Mouse (Mus musculus) spleen, adult 12 weeks (tissue): Measurements from ENCODE around the gene Uchl1.

Experiments
- DNase-seq: peaks from one replicate; pipeline ENCODE4 v3.0.0; 2022; ENCODE audit warnings: low spot score

Uchl1 gene

DNA sequence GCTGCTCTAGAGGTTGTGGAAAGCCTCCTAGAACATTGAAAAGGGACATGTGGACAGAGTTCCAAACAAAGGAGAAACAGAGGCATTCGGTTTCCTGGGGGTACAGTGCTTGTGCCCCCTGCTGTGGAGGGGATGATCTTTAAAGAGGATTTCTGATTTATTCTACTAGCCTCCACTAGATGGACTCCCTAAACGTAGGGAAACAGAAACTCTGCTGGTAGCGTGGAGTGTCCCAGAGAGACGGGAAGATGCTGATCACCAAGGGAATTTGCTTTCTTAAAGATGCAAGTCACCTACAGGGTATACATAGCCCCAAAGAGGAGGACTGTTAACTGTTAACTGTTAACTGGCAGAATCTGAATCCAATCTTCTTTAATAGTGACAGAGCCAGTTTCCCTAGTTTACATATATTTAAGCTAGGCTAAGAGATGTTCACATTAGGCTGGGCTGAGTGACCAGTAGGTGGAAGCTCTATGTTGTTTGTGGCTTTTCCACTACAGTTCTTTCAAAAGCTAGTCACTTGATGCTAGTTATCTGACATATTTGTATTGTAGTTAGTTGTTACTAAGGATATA lies 34.6 kb downstream of the Uchl1 start:
- no peak for DNase-seq

DNA sequence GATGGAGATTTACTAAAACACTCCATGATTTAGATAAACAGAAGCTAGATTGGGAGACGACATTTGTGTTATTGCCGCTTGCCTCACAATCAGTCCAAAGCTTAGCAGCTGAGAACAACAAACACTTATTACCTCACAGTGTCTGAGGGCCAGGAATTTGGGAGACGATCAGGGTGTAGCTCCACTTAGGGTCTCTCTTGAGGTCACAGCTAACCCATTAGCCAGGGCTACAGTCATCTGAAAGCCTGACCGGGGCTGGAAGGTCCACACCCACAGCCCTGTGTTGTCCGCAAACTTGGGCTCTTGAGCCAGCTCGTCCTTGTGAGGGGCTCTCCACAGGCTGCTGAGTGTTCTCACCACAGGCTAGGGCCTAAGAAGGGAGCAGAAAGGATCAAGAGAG lies 36.9 kb downstream of the Uchl1 start:
- no peak for DNase-seq

DNA sequence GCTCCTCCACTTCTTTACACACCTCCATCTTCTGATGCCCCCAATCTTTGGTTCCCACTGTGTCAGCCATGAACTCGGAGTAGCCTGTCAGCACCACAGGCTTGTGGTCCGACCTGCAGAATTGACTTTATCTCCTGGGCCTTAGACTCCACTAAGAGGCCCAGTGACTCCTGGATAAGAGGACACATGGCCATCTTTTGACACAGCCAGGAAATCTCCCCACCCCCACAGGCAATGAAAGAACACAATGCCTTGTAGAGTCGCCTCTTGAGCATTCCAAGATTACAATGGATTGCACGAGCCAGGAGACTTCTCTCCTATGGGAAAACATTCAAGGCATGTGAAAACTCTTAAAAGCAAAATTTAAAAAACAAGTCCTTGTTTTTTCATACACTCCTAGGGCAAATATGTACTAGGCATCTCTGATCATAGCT lies 39.6 kb downstream of the Uchl1 start:
- no peak for DNase-seq

DNA sequence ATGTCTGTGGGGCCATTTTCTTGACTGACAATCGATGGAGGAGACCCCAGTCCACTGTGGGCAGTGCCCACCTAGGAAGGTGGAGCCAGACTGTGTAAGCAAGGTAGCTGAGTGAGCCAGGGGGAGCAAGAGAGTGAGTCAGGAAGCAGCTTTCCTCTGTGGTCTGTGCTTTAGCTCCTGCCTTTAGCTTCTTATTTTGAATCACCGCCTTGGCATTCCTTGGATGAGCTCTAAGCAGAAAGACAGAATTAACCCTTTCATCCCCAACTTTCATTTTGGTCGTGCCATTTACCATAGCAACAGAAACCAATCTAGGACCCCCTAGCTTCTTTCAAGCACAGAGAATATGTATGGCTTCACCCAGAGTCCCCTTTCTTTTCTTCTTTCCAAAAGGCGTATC lies 42.0 kb downstream of the Uchl1 start:
- DNase-seq: no peak

DNA sequence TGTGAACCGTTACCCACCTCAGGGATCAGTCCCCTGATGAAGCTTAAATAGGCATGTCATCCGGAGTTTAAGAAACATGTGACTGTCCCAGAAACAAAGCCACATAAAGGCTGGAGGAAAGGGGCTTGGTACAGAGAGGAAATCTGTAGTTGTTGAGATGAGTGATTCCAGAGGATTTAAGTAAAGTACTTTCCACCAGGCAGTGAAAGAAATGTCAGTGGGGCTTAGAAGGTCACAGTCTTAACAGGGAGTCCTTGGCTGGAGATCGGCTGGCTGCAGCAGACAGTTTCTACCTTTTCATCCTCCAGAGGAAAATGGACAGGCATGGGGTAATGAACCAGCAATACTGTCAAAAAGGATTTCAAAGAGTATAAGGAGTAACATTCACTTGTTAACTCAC lies 42.5 kb downstream of the Uchl1 start:
- DNase-seq: no peak

DNA sequence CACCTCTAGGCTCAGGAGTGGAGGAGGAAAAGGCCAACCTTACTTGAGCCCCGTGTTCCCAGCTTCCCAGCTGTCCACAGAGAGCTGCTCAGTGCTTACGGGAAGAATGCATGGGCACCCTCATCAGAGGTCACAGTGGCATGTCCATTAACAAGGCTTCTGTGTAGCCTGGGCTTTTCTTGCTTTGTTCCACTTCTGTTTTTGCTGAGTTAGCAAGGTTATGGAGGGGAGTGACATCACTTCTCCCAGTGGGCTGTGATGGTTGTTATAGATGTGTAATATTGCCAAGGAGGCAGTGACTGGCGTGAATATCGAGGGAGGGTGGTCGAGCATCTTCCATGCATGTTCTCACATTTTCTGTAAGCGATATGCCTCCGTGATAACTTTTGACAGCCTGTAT lies 43.0 kb downstream of the Uchl1 start:
- no peak for DNase-seq

DNA sequence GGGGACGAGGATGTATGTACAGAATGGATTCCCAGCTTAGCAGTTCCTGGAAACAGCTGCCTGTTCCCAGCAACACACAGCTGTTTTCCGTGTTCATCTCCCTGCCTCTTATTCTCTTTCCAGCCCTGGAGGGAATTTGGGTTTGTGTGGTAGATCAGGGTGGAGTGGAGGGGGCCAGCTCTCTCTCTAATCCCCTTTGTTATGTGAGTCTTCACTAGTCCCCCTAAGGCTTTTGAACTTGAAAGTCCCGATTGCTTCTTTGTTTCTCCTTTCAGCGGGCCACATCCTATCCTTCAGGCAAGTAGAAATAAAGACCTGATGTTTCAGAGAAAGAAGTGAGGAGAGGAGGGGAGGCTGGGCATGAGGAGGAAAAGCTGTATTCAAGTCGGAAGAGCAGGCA lies 45.0 kb downstream of the Uchl1 start:
- no peak for DNase-seq

DNA sequence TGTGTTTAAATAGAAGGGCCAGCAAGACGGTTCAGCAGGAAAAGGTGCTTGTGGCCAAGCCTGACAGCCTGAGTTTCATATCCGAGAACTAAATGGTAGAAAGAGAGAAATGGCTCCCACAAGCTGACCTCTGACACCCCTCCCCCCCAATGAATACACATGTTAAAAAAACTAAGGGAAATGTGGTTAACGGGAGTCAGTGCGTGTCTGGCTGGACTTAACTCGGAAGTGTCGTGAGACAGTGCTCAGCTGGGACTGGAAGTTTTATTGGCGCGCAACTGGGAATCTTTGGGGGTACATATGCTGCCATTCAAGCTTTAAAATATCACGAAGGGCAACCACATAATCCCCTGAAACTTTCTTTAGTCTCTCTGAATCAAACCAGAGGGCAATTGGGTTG lies 46.7 kb downstream of the Uchl1 start:
- DNase-seq: no peak

DNA sequence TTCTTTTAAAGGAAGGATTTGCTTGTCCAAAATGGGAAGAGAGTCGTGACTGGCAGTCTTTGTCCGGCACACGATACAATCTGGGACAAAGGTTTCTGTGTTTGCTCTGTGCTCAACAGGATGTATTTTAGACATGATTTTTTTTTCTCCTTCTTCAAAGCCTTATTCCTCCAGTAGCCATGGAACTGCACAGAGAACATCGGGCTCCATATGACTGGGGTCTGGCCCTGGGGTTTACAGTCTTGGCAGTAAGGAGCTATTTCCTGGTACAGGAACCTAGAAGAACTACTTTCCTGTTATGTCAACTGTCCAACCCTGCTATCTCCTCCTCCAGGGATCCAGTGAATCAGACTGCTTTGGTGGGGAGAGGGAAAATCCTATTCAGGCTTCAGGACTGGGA lies 47.1 kb downstream of the Uchl1 start:
- DNase-seq: no peak

DNA sequence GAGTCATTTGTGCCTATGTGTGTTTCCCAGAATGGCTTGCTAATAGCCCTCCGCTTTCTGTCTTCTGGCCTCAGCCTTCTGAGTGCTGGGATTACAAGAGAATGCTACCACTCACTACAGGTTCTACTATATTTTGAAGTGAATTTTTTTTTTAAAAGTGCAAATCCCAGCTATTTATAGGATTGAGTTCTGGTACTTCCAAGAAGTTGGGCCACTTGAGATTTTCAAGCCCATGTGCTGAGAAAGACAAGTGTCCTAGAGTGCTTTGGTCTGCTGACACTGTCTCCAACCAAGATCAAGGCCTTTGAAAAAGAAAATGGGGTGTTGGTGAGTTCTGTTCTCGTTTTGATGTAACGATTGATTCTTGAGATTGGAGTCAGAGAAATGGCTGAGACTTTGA lies 47.7 kb downstream of the Uchl1 start:
- DNase-seq: no peak

DNA sequence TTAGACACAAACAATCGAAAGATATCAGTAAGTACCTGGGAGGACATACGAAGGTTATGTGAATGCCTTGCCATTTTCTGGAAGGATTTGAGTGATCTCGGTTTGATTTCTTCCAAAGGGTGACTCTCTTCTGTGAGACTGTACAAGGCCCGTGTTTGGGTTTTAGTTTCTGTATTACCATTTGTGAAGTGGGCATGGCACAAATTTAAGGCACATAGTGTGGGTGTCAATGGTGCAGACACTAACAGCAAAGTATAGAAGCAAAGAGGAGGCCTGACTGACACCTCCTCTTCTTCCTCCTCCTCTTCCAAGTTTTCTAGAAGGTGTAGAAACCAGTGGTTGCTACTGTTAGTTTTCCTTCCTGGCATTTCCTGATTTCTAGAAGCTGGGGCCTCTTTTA lies 53.4 kb downstream of the Uchl1 start:
- DNase-seq: no peak

DNA sequence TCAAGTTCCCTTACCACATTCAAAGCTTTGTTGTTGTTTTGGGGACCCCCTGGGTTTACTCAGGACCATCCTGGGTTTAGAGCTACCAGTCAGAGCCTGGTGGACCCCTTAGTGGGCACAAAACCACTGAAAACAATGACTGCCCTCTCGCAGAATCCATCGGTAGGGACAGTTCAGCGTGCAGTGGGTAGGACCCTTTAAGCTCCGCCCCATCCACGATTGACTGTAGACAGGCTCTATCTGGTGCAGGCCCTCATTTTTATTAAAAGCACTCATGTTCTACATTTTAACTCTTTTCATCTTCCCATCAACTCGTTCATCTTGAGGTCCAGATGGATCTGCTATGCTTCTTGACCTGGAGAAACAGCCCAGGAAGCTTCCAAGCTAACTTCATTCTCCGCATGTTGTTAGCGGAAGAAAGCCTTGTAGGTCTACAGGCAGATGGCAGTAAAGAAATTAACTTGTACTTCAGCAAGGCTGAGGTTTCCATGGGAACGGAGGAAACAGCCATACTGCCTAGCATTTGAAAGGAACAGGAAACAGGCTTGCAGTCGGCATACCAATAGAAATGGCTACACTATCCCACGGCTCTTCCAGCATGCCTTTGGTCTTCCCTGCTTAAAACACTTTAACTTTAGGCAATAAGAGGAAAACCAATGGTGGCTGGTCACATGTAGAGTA lies 54.9 kb downstream of the Uchl1 start:
- DNase-seq: no peak

DNA sequence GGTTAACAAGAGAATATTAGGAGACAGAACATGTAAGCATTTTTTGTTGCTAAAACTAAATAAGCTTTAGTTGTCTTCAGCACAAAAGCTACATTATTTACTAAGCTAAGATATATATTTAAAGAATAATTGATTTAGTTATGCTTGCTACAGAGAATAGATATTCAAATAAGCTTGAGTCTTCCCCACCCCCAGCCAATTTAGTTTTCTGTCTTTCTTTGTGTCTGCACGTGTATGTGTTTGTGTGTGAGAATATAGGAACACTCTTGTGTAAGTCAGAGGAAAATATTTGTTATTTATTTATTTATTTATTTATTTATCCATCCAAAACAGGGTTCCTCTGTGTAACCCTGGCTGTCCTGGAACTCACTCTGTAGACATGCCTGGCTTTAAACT lies 55.4 kb downstream of the Uchl1 start:
- no peak for DNase-seq

DNA sequence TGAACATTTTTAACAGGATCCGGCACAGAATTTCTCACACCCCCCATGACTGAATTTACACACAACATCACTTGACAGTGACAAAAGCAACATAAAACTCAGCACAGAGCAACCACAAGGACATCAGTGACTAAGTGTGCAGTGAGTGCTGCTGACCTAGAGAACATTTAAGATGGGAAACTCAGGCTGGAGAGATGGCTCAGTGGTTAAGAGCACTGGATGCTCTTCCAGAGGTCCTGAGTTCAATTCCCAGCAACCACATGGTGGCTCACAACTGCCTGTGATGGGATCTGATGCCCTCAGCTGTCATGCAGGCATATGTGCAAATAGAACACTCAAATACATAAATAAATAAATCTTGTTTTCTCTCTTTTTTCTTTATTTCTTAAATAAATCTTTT lies 57.7 kb downstream of the Uchl1 start:
- no peak for DNase-seq
